In genomic region chr6:22325364-22326072, GRCm38 (mm10) we compare ENCODE assay signal across 9 mouse cellular contexts. TPM values are rescaled to one million over a fixed set of nuclear protein-coding genes. Genes with fewer than 3 reads are reported as not detected.
DNase-seq lines count a peak whose midpoint lies in the region; ATAC-seq and TF ChIP-seq lines count a peak whose summit lies in the region.
"Had no signal": no experiment of that assay in that cellular context is flagged by ENCODE, and none has a peak within 500 bp of the region (broad histone marks: within the 10 kb centered on the region; RNA-seq: fewer than 3 reads in every experiment).

No protein-coding gene starts in this region.

- no peak for TF ChIP-seq POLR2A in CH12.LX (IDR thresholded peaks at IDR 0.05; ENCODE audit: low read depth, low read length)

- 0 out of 2 replicates have a peak, but pooled peaks have one; percentile 51 for ATAC-seq in embryonic facial prominence, embryonic 15.5 days (ENCODE audit: insufficient number of reproducible peaks, low FRiP score, low TSS enrichment, low read depth)

- H3K4me2 ChIP-seq in CH12.LX (ENCODE audit: insufficient read depth, low read depth, poor library complexity, severe bottlenecking) = no peak overlapping the region
- no peak overlapping the region for H3K4me2 ChIP-seq in embryonic facial prominence, embryonic 15.5 days (replicated peaks)

- no peaks in the 10 kb centered on the region for H3K27me3 ChIP-seq in CH12.LX (replicated peaks)
- H3K27me3 ChIP-seq in embryonic facial prominence, embryonic 15.5 days = no peaks in the 10 kb centered on the region

- peaks cover 16 to 54% of the 10 kb centered on the region in 2 experiments for H3K4me1 ChIP-seq in CH12.LX (ENCODE audit: control insufficient read depth in 1 of 2, insufficient read depth in 2 of 2)
- H3K4me1 ChIP-seq in embryonic facial prominence, embryonic 15.5 days = no peaks in the 10 kb centered on the region

- dilution Hi-C loops in CH12.LX (cut with MboI; ENCODE audit: extremely low pct_ligation_motif_present, extremely low pct_unique_long_range_greater_than_20kb, low sequenced_read_pairs) = no loop called here

- peak; percentile 79 to 92 for TF ChIP-seq CTCF in CH12.LX (conservative IDR thresholded peaks at IDR 0.05 in 1 of 2, IDR thresholded peaks at IDR 0.05 in 1 of 2; ENCODE audit: low read depth in 2 of 2, low read length in 2 of 2)

- WGBS in embryonic facial prominence, embryonic 15.5 days = 57% methylated on average over 13 of the region's 13 CpGs

- no peak for TF ChIP-seq EP300 in CH12.LX (IDR thresholded peaks at IDR 0.05; ENCODE audit: low read length)

- in situ Hi-C loops in CH12.LX (cut with MboI; ENCODE audit: low pct_ligation_motif_present, low pct_unique_long_range_greater_than_20kb, low sequenced_read_pairs) = loop anchor here (10.0 kb wide), 1 partner anchor 169 kb away; no protein-coding TSS in a partner anchor

- no peaks in the 10 kb centered on the region for H3K9me3 ChIP-seq in CH12.LX (replicated peaks; ENCODE audit: low read length)
- H3K9me3 ChIP-seq in embryonic facial prominence, embryonic 15.5 days (replicated peaks) = no peaks in the 10 kb centered on the region

- H3K9ac ChIP-seq in CH12.LX (ENCODE audit: insufficient read depth, low read depth) = no peak overlapping the region
- H3K9ac ChIP-seq in embryonic facial prominence, embryonic 15.5 days = no peak overlapping the region

- peaks cover 59 to 88% of the 10 kb centered on the region in 2 experiments for H3K36me3 ChIP-seq in CH12.LX (replicated peaks in 1 of 2; ENCODE audit: control insufficient read depth in 1 of 2, insufficient read depth in 1 of 2, low read length in 1 of 2)
- peaks cover 4% of the 10 kb centered on the region for H3K36me3 ChIP-seq in embryonic facial prominence, embryonic 15.5 days

- peaks cover 61% of the 10 kb centered on the region for H3K79me2 ChIP-seq in CH12.LX (replicated peaks; ENCODE audit: control insufficient read depth, extremely low read depth, insufficient read depth, poor library complexity, severe bottlenecking)

- no peak overlapping the region for H3K4me3 ChIP-seq in CH12.LX (replicated peaks in 1 of 3; ENCODE audit: low read depth in 2 of 3, low read length in 2 of 3, poor library complexity in 1 of 3)
- H3K4me3 ChIP-seq in embryonic facial prominence, embryonic 15.5 days (replicated peaks) = no peak overlapping the region

- peak; percentile 73 for DNase-seq in CH12.LX (ENCODE audit: extremely low read depth)
- DNase-seq in adrenal gland, postnatal 4 days (ENCODE audit: low spot score in 2 of 2) = peak; percentile 38 to 56
- DNase-seq in heart, postnatal 4 days = peak; percentile 83
- peak; percentile 90 to 93 for DNase-seq in layer of hippocampus, postnatal 10 days (ENCODE audit: low spot score in 2 of 2)
- DNase-seq in lung, postnatal 14 days = peak; percentile 86
- DNase-seq in retina, postnatal 1 day = peak; percentile 76
- DNase-seq in thymus, postnatal 4 days = peak; percentile 88

- H3K27ac ChIP-seq in CH12.LX (ENCODE audit: insufficient read depth, low read depth) = no peak overlapping the region
- H3K27ac ChIP-seq in embryonic facial prominence, embryonic 15.5 days (replicated peaks) = no peak overlapping the region

- peak; percentile 97 for TF ChIP-seq RAD21 in CH12.LX (IDR thresholded peaks at IDR 0.05; ENCODE audit: low read depth, low read length)

TF ChIP-seq in CH12.LX, 34 proteins besides CTCF, POLR2A, EP300 and RAD21:
- TF ChIP-seq MXI1 (IDR thresholded peaks at IDR 0.05; ENCODE audit: low read depth, low read length) (0 out of 2 replicates have a peak, but pooled peaks have one; percentile 33), MAFK (IDR thresholded peaks at IDR 0.05; ENCODE audit: insufficient replicate concordance, low read length) (peak; percentile 68; the same call in 1 of the 2 replicates), MEF2A (IDR thresholded peaks at IDR 0.05; ENCODE audit: borderline replicate concordance, low read depth, low read length) (peak; percentile 35; the same call in 1 of the 2 replicates), IRF4 (IDR thresholded peaks at IDR 0.05; ENCODE audit: low read depth, low read length) (0 out of 2 replicates have a peak, but pooled peaks have one; percentile 14), ZC3H11A (IDR thresholded peaks at IDR 0.05; ENCODE audit: low read depth, low read length) (peak; percentile 87), ZKSCAN1 (IDR thresholded peaks at IDR 0.05; ENCODE audit: borderline replicate concordance, low read depth, low read length) (no peak), TBP (conservative IDR thresholded peaks at IDR 0.05; ENCODE audit: low read depth, low read length) (no peak), TCF12 (IDR thresholded peaks at IDR 0.05; ENCODE audit: low read depth, low read length) (0 out of 2 replicates have a peak, but pooled peaks have one; percentile 28), MAZ (IDR thresholded peaks at IDR 0.05; ENCODE audit: low read depth, low read length) (no peak), CHD1 (IDR thresholded peaks at IDR 0.05; ENCODE audit: low read depth, low read length) (no peak), SMC3 (IDR thresholded peaks at IDR 0.05; ENCODE audit: low read depth, low read length) (peak; percentile 99)

RNA-seq across cellular contexts. Expression of gene Fam3c, which starts 30.5 kb away (rescaled TPM):
- total RNA-seq in CH12.LX (2012; rRNA removed) (95.9 and 121 TPM in 2 replicates), CH12.LX (2014; rRNA removed) (61.9 and 68.4 TPM in 2 replicates)
- polyA plus RNA-seq in CH12.LX (2012; ENCODE audit: insufficient read length, low read depth) = 155 and 169 TPM in 2 replicates
- 10 to 100 TPM; 59.4 to 63.4 TPM for total RNA-seq in adrenal gland, postnatal 4 days (2021)
- 59.1 and 61.6 TPM in 2 replicates for polyA plus RNA-seq in embryonic facial prominence, embryonic 15.5 days (2015; fragmentation: Nextera tagmentation; extraction: Ambion mirVana)
- total RNA-seq in heart, postnatal 4 days (2021) = 10 to 100 TPM; 34.9 to 38.1 TPM
- total RNA-seq in layer of hippocampus, postnatal 10 days (2021) = 10 to 100 TPM; 97.9 to 99.2 TPM

RNA-seq across cellular contexts. Expression of gene Wnt16, which starts 37.5 kb away (rescaled TPM):
- 47.4 and 71.1 TPM in 2 replicates for total RNA-seq in CH12.LX (2012; rRNA removed)
- 10.9 and 11.2 TPM in 2 replicates for total RNA-seq in CH12.LX (2014; rRNA removed)
- polyA plus RNA-seq in CH12.LX (2012; ENCODE audit: insufficient read length, low read depth) = 14.4 and 15.9 TPM in 2 replicates
- total RNA-seq in adrenal gland, postnatal 4 days (2021) = under 1 TPM; 0.37 to 0.92 TPM
- polyA plus RNA-seq in embryonic facial prominence, embryonic 15.5 days (2015; fragmentation: Nextera tagmentation; extraction: Ambion mirVana) = 8.9 and 9.3 TPM in 2 replicates
- total RNA-seq in heart, postnatal 4 days (2021) = 1 to 10 TPM; 1.1 TPM
- under 1 TPM; 0.60 to 0.64 TPM for total RNA-seq in layer of hippocampus, postnatal 10 days (2021)
- polyA plus RNA-seq: large intestine, adult 2 months had no signal

Comparison
In these comparisons a context has a peak if more than half of its experiments do, and no peak if none do; other contexts are left out.
1. RNA of gene Wnt16, which starts 37.5 kb away (total RNA-seq): 10.9 to 71.1 TPM in CH12.LX; 1.1 TPM in heart, postnatal 4 days, 0.37 to 0.92 TPM in adrenal gland, postnatal 4 days and 0.60 to 0.64 TPM in layer of hippocampus, postnatal 10 days; every median in the first group is over 4 times any median in the second.
2. Peak in every context shown above with its lines, with median percentiles within 50 percentile points of each other: DNase-seq.